Mouse (Mus musculus) heart, adult 11 months (tissue): ENCODE data around the gene 0610040J01Rik.

Experiments used
- DNase-seq: peaks from one replicate; pipeline ENCODE4 v3.0.0; 2022

Gene 0610040J01Rik

DNA sequence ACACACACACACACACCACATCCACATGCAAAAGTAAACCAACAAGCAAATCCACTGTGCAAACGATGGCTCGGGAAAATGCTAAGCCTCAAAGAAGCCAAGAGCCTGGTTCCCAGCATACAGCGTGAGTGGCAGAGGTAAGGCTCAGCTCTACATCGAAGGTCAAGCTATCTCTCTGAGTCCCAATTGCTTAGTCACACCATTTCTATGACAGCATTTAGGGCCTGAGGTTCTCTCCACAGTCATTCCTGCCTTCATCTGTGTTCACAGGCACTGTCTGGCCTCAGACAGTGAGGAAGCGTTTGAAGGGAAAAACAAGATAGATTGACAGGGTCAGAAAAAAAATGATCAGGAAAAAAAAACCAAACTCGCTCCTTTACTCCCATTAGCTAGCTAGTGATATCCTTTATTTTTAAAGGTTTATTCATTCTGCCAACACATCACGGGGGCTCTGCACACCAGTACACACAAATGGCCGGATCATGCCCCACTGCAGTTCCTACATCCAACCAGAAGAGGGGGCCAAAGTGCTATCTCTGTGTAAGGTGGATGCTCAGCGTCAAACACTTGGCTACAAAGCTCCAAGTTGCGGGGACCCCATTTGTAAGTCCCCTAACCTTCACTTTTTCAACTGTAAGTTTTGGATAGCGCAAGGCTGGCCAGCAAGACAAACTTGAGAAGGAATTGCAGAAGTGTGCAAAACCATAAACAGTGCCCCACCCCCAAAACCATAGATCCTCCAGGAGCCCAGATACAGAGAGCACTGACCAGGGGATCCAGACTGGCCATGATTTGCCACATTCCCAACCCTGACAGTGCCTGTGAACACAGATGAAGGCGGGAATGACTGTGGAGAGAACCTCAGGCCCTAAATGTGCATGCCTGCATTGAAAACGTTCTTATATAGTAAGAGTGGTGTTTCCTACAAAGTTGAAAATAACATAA, 94.3 kb downstream of the 0610040J01Rik start:
- DNase-seq: peak; percentile 96

GRCm38 (mm10) chr5:63907513-63907912, 95.3 kb downstream of the 0610040J01Rik start:
- DNase-seq: no peak

GRCm38 (mm10) chr5:63910171-63910960, 98.2 kb downstream of the 0610040J01Rik start:
- no peak for DNase-seq

GRCm38 (mm10) chr5:63914896-63915295, 102.7 kb downstream of the 0610040J01Rik start:
- DNase-seq: no peak

GRCm38 (mm10) chr5:63916457-63917139, 104.4 kb downstream of the 0610040J01Rik start:
- DNase-seq: peak; percentile 36

DNA sequence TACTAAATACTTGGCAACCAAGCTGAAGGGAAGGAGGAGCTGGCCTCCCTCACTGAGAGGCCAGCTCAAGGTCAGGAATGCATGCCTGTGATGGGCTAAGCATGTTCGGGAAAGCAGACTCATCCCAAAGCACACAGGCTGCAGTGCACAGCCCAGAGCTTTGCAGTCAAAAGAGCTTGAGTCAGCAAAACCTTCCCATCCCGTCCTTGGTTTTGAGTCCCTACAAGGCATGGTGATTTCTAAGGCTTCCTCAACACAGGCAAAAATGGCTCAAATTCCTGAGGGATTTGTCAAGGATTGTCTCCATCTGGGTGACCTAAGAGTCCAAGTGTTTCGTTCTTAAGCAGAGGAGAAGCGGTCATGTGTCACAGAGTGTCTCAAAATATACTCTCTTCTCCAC, 106.0 kb downstream of the 0610040J01Rik start:
- DNase-seq: no peak

DNA sequence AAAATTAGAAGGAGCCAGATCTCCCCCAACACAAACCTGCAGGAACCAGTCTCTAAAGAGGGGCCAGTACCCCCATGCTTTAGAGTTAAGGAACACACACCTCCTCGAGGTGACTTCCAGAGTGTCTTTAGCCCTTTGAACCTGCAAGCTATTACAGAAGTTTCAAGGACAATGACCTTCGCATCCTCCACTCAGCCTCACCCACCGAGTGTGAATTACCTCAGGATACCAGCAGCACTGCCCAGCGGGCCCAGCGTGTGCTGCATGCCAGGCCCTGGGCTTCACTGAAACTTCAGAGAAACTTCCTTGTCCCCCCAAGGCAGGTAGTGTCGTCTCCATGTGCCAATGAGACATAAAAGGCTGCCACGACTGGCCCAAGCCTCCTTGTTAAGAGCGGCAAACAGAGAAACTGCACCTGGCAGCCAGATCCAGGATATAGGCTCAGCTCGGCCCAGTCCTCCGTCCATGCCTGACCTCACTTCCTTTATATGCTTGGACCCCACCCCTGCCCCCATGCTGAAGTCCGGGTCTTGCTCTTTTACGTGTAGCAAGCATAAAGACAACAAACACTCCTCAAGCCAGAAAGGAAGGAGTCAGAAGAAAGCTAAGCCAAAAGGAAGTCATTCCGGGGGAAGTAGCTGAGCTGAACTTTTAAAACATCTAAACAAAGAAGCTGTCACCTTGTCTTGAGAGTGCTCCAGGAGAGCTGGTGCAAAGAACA, 111.3 kb downstream of the 0610040J01Rik start:
- DNase-seq: peak; percentile 95

- DNase-seq: no peak
These were observed 113.0 kb downstream of the 0610040J01Rik start for GRCm38 (mm10) chr5:63925035-63925628.

GRCm38 (mm10) chr5:63930824-63931358, 118.7 kb downstream of the 0610040J01Rik start:
- no peak for DNase-seq

GRCm38 (mm10) chr5:63932829-63933228, 120.7 kb downstream of the 0610040J01Rik start:
- DNase-seq: no peak

- no peak for DNase-seq
These were observed 123.4 kb downstream of the 0610040J01Rik start for GRCm38 (mm10) chr5:63935581-63935980.

DNA sequence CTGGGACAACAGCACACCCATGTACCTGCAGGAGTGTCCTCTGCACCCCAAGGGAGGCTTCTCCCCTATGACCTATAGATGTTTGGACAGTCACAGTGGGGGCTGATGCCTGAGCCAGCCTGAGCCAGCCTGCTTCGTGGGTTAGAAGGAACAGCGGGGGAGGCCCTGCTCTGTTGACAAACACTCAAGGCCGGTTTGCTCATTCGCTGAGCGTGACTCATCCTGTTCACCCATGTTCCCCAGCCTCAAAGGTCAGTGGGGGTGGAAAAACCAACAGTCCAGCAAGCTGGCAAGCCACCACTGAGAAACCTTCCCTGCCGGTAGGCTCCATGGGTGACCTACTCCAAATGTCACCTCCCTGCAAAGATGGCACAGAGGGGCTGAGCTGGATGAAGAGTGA, 124.6 kb downstream of the 0610040J01Rik start:
- DNase-seq: no peak

DNA sequence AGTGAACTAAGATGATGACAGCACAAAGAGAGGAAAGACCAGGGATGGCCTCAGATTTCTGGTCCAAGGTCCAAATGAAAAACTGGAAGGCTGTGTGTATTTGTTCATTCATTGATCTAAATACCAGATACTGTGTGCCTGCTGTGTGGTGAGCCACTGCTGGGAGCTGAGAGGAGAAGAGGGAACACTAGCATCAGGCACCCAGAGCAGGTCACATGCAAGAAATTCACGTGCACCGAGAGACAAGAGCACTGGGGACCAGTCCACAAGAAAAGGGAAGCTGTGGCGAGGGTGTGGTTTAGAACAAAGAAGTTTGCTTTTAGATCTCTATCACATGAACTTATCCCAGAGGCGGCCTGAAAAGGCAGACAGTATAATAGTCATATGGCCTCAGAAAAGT, 126.4 kb downstream of the 0610040J01Rik start:
- DNase-seq: peak; percentile 98

DNA sequence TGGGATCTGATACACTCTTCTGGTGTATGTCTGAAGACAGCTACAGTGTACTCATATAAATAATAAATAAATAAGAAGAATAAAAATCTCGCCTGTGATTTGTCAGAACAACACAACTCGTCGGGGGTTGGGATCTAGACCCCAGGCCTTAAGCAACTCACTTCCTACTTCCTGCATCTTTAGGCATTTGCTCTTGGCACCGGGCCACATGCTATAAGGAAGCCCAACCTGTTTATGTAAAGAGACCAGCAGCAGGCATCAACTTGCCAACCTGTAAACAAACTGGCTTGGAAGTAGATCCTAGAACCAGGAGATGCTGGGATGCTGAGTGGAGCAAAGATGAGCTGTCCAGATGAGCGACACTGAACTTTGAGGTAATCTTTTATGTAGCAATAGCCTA, 129.7 kb downstream of the 0610040J01Rik start:
- no peak for DNase-seq

GRCm38 (mm10) chr5:63943291-63943690, 131.1 kb downstream of the 0610040J01Rik start:
- no peak for DNase-seq

DNA sequence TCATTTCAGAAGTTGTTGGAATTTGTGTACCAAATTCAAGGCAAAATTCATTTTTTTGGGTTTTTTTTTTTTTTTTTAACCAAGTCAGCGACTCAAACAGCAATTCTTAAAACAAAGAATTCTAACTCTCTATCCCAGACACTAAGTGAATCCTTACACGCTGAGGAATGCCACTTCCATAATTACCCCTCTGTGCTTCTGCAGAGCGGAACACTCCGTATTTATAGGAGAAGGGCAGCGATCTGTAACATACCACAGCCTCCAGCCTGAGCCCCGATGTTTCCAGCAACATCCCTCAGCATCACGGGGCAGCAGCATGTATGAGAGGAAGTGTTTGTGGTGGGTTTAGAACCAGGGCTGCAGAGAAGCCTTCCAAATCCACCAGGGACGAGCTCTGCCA, 135.4 kb downstream of the 0610040J01Rik start:
- no peak for DNase-seq

- DNase-seq: peak; percentile 93
These were observed 137.0 kb downstream of the 0610040J01Rik start for GRCm38 (mm10) chr5:63949195-63949594.
